Mouse (Mus musculus): ENCODE results near the gene Tcam1.

Gene Tcam1

DNA sequence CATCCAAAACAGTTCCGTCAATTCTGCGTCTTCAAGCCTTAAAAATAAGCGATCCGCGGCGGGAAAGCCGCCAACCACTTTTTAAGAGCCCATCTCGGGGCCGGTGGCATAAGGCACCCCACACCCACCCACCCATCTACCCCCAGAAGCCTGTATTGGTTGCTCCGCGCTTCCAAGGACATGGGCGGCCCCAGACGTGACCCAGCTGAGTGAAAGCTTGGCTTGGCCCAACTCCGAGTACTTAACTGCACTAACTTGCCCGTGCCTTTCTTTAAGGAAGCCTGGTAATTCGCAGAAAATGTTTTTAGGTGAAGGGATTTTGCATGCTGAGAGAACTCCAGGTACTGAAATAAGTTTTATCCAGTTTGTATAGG, 3.2 kb upstream of the Tcam1 start:
- DNase-seq (ENCODE audit: low spot score in 2 of 2): peak in 1 of 2 experiments; percentile 28

GRCm38 (mm10) chr11:106273811-106274210, 2.7 kb upstream of the Tcam1 start:
- DNase-seq (ENCODE audit: low spot score in 2 of 2): no peak

DNA sequence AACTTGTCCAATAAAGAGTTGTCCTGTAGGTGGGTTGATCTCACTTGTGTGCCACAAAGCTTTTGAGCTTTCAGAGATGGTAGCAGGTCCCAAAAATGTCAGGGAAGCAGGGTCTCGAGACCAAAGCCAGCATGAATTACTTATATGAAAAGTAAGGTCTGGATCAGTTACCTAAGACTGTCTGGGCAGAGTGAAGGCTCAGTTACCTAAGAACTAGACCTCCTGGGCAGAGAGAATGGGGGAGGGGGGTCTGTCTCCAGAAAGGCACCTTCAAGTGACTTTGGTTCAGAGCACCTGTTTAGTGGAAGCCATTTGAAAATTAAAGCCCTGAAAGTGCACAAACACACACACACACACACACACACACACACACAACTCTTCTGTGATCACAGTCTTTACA, 2.1 kb upstream of the Tcam1 start:
- DNase-seq (ENCODE audit: low spot score in 2 of 2): no peak

DNA sequence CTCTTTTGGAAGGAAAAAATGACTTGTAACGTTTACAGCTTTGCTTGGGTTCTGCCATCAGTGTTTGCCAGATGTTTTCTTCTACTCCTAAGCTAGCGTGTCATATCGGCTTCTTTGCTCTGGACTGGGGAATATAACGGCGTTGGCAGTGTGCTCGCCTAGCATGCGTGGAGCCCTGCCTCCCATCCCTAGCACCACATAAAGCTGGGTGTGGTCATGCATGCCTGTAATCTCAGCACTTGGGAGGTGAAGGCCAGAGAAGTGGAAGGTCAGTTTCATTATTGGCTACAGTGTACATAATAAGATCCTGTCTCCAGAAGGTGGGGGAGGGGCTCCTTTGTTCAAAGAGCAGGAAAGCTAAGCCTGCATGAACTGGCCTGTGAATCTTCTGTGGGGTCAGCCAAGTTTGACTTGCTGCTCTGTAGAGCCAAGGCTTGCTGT, 1.5 kb upstream of the Tcam1 start:
- no peak for DNase-seq (ENCODE audit: low spot score in 2 of 2)

DNA sequence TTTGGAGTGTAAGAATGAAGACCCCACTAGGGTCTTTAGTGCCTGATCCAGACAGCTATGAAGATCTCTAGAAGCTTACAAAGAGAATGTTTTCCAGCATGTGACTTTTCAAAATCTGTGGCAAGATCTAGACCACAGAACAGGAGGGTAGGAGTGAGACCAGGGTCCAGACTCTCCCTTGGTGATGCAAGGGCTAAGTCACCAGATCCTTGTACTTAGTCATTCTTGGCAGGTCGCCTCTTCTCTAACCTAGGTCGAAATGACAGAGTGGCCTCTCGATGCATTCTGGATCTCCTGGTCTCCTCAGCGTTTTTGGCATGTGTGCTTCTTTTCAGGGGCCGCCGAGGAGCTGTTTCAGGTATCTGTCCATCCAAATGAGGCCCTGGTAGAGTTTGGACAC, 6.0 kb downstream of the Tcam1 start:
- DNase-seq (ENCODE audit: low spot score in 2 of 2): no peak

- no peak for DNase-seq (ENCODE audit: low spot score in 2 of 2)
These were observed 6.9 kb downstream of the Tcam1 start for GRCm38 (mm10) chr11:106283371-106283770.

DNA sequence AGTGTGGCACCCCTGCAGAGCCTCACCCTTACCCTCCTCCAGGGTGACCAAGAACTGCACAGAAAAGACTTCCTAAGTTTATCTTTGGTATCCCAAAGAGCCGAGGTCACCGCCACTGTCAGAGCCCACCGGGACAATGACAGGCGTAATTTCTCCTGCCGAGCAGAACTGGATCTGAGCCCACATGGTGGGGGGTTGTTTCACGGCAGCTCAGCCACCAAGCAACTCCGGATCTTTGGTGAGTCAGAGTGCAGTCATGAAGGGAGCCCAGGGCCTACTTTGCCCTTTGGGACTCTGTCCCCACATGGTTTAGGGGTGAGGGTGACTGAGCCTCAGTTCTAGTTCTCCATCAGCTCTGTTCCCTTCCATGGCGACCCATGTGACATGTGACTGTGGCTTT, 7.7 kb downstream of the Tcam1 start:
- DNase-seq (ENCODE audit: low spot score in 2 of 2): no peak

DNA sequence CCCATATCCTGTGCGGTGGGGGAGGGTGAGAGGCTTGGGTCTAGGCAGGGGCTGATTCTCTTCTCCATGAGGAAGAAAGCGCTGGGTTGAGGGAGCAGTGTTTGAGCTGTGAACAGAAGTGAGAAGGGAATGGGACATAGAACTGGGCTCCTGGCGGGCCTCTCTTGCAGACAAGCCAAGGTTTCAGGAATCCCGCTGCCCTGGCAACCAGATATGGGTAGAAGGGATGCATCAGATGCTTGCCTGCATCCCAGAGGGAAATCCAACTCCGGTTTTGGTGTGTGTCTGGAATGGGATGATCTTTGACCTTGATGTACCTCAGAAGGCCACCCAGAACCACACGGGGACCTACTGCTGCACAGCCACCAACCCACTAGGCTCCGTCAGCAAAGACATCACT, 9.7 kb downstream of the Tcam1 start:
- DNase-seq (ENCODE audit: low spot score in 2 of 2): no peak

GRCm38 (mm10) chr11:106286987-106287386, 10.5 kb downstream of the Tcam1 start:
- DNase-seq (ENCODE audit: low spot score in 2 of 2): no peak

DNA sequence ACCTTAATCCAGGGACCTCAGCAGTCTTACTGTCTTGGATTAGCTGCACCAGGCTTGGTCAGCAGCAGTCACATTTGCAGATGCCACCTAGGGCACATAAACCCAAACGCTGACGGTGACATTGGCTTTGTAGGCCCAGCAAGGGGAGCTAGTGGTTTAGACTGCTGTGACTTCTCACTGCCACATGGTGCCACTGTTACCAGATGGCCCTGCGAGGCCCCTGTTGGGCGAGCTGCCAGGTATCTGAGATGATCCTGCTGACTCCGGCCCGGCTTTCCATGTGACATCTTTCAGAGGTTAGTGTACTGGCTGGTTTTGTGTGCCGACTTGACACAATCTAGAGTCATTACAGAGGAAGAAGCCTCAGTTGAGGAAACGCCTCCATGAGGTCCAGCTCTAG, 12.9 kb downstream of the Tcam1 start:
- DNase-seq (ENCODE audit: low spot score in 2 of 2): no peak

DNA sequence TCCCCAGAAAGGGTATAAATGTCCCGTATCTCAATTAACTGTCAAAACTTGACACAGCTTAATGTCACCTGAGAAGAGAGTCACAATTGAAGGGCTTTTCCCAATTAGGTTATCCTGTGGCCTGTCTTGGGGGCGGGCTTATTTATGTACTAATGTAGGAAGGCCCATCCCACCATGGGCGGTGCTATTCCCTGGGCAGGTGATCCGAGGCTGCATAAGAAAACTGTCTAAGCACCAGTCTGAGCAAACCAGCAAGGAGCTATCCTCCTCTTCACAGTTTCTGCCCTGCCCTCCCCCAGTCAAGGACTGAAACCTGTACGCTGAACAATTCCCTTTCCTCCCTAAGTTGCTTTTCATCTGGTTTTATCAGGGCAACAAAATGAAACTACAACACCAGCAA, 13.9 kb downstream of the Tcam1 start:
- DNase-seq (ENCODE audit: low spot score in 2 of 2): no peak

GRCm38 (mm10) chr11:106291861-106292260, 15.4 kb downstream of the Tcam1 start:
- DNase-seq (ENCODE audit: low spot score in 2 of 2): no peak

GRCm38 (mm10) chr11:106301765-106302164, 25.3 kb downstream of the Tcam1 start, which contains the start of gene Gh:
Gene Gh, minus strand, starts transcription at chr11:106301865.
- no peak for DNase-seq (ENCODE audit: low spot score in 2 of 2)

- DNase-seq (ENCODE audit: low spot score in 2 of 2): peak; percentile 52 to 66
These were observed 26.2 kb downstream of the Tcam1 start for GRCm38 (mm10) chr11:106302634-106303033.

- no peak for DNase-seq (ENCODE audit: low spot score in 2 of 2)
These were observed 29.0 kb downstream of the Tcam1 start for GRCm38 (mm10) chr11:106305348-106306064.

- no peak for DNase-seq (ENCODE audit: low spot score in 2 of 2)
These were observed 29.6 kb downstream of the Tcam1 start for GRCm38 (mm10) chr11:106306065-106306385.

DNA sequence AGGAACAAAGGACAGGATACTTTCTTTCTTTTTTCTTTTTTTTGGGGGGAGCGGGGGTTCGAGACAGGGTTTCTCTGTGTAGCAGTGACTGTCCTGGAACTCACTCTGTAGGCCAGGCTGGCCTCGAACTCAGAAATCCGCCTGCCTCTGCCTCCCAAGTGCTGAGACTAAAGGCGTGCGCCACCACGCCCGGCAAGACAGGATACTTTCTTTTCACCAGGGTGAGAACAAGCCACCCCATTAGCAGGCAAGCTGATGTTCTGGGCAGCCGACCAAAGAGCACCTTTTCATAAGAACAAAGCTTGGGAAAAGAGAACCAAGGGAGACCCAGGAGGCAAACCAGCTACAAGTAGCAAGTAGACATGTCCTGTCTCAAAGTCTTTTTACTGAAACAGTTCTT, 30.3 kb downstream of the Tcam1 start:
- no peak for DNase-seq (ENCODE audit: low spot score in 2 of 2)

GRCm38 (mm10) chr11:106307432-106307831, 31.0 kb downstream of the Tcam1 start:
- no peak for DNase-seq (ENCODE audit: low spot score in 2 of 2)

DNA sequence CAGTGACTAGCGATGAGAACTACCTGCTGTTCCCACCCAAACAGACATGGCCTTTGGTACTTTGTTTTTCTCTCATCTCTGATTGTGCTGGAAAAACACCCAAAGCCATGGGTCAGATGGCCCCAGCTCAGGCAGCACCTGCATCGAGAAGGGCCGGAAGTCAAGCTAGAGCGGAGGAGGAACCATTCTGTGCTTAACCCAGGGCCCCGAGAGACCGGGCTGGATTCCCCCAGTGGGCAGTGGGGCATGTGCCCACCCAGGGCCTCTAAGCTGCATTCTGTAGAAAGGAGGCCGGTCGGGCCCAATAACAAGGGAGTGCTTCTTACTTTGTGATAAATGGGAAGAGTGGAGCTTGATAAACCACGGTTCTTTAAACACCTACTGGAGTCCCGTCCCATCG, 31.7 kb downstream of the Tcam1 start:
- DNase-seq (ENCODE audit: low spot score in 2 of 2): peak; percentile 57 to 72

GRCm38 (mm10) chr11:106310123-106310522, 33.7 kb downstream of the Tcam1 start:
- DNase-seq (ENCODE audit: low spot score in 2 of 2): peak; percentile 49 to 66

DNA sequence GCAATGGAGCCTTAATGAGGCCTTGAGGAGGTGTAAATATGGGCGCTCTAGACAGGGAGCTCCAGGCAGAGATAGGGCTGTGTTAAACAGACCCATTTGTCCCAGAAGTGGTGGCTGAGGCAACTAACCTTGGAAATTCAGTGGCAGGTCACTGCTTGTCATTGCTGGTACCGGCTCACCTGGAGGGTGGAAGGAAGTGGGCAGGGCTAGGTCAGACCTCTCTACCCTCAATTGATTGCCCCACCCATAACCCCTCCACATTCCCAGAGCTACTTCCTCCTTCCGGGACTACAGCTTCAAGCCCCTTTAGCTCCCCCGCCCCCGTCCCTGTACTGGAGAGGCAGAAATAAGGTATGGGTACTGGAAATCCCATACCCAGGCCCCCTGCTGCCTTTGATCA, 37.1 kb downstream of the Tcam1 start:
- DNase-seq (ENCODE audit: low spot score in 2 of 2): no peak

DNA sequence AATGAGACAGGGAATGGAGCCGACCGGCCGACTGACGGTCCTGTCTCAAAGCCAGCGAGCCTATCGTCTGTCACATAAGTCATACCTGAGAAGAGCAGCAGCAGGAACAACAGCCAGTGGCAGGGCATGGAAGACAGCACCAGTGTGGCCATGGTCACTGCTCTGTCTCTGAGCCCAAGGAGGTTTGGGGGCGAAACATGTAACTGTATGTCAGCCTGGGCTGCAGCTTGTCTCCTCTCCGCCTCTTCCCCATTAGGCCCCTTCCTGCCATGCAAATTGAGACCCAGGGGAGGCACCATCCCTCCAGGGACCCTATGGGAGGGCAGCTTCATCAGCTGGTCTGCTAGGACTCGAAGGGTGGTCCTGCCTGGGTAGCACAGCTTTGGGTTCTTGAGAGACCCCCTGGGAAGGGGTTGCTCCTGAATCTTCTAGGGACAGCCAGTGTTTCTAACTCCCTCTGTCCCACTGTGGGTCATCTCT, 37.9 kb downstream of the Tcam1 start, which contains the start of gene Cd79b:
Gene Cd79b, minus strand, starts transcription at position 430 of the 480 bp plus-strand sequence.
- peak; percentile 64 to 73 for DNase-seq (ENCODE audit: low spot score in 2 of 2)

DNA sequence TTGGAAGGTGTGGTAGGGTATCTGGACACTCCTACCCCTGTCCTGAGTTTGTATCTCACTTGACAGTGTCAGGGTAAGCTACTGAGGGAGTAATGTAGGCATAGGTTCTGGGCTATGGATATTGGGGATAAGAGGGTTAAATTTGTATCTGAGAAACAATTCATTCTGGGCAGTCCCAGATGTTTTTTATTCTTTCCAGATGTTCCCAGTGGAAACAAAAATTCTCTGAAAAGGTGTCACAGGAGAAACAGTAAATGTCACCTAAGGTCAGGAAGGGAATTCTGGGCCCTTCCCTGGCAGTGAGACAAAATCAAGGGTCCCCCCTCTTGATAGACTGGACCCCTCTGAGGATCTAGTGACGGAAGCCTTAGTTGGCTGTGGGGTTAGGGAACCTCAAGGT, 39.9 kb downstream of the Tcam1 start:
- no peak for DNase-seq (ENCODE audit: low spot score in 2 of 2)

- no peak for DNase-seq (ENCODE audit: low spot score in 2 of 2)
These were observed 41.3 kb downstream of the Tcam1 start for GRCm38 (mm10) chr11:106317801-106318200.

Data from spleen, postnatal 14 days (tissue).